Mouse (Mus musculus) bone marrow, adult 2 months (tissue): ENCODE results near the gene Rrbp1.

Experiments used
- CTCF ChIP-seq: fragments of 200-500 bp; IDR thresholded peaks from 2 replicates; pipeline ENCODE4 v1.5.1; 2011; ENCODE audit warnings: low read length, control low read depth; ENCODE audit not compliant: control insufficient read depth, insufficient read depth
- POLR2A ChIP-seq: fragments of 200-500 bp; IDR thresholded peaks from 2 replicates; pipeline ENCODE4 v1.6.1; 2011; ENCODE audit warnings: low read depth, mild to moderate bottlenecking, control low read depth, low read length, borderline replicate concordance; ENCODE audit not compliant: control insufficient read depth

- TF ChIP-seq POLR2A (no peak), CTCF (no peak)
These were observed 3.9 kb downstream of the Rrbp1 start for GRCm38 (mm10) chr2:144007211-144007610.
